Mouse (Mus musculus) left cerebral cortex, postnatal 14 days (tissue): ENCODE data around the gene Col6a4. TPM values are rescaled to one million over a fixed set of nuclear protein-coding genes. Genes with fewer than 3 reads are reported as not detected.

Source experiments
- DNase-seq, 2 experiments: peaks; one replicate each; pipeline ENCODE4 v3.0.0; 2021 to 2022; ENCODE audit warnings: low spot score in 2 of 2, mixed read lengths in 1 of 2
- intact Hi-C: fragments of 180-260 bp; cut with DNase I; formaldehyde crosslinking; loops from one replicate; pipeline ENCODE4 v1.15.1; 2025
- long read RNA-seq, 2 experiments: library from polyadenylated mRNA; stranded (forward); transcript quantifications; one replicate each; pipeline ENCODE4 v2.0.0; 2021
- total RNA-seq, 2 experiments: library from RNA; stranded (reverse); gene quantifications; 2 replicates each; pipeline ENCODE4 v1.2.3; 2021

Gene Col6a4
- 1 to 10 TPM; 2.5 to 3.3 TPM for total RNA-seq
- long read RNA-seq, experiment 1, partial matches to known transcripts, result 0 of 1 reads
- long read RNA-seq, experiment 1, other reads (novel, unspliced or antisense), result 1 of 1 reads
- long read RNA-seq, experiment 2, partial matches to known transcripts, result 1 of 1 reads
- long read RNA-seq, experiment 2, other reads (novel, unspliced or antisense), result 0 of 1 reads

- DNase-seq, result no peak
- intact Hi-C loops, result no loop called here
These were observed at the start of gene Col6a4 for GRCm38 (mm10) chr9:106096683-106097082. Gene Col6a4, minus strand, starts transcription at chr9:106096783.

- intact Hi-C loops, result no loop called here
These were observed 49.0 kb upstream of the Col6a4 start for GRCm38 (mm10) chr9:106145582-106145981.

GRCm38 (mm10) chr9:106144176-106144575 is 47.6 kb upstream of the Col6a4 start:
- peak in 1 of 2 experiments; percentile 37 for DNase-seq
- intact Hi-C loops, result no loop called here

More at GRCm38 (mm10) chr9:106145582-106145981, 49.0 kb upstream of the Col6a4 start:
- DNase-seq, result no peak

GRCm38 (mm10) chr9:106141955-106142354 is 45.4 kb upstream of the Col6a4 start:
- DNase-seq, result no peak
- intact Hi-C loops, result no loop called here

- no peak for DNase-seq
- intact Hi-C loops, result no loop called here
These were observed 43.2 kb upstream of the Col6a4 start for GRCm38 (mm10) chr9:106139763-106140162.

- intact Hi-C loops, result no loop called here
- DNase-seq, result no peak
These were observed 41.2 kb upstream of the Col6a4 start for GRCm38 (mm10) chr9:106137671-106138216.

GRCm38 (mm10) chr9:106130250-106130649 is 33.7 kb upstream of the Col6a4 start:
- intact Hi-C loops, result no loop called here
- DNase-seq, result no peak

- intact Hi-C loops, result loop anchor here (10.0 kb wide), 1 partner anchor 724 kb away; no protein-coding TSS in a partner anchor
- no peak for DNase-seq
These were observed 32.5 kb upstream of the Col6a4 start for GRCm38 (mm10) chr9:106129072-106129471.

- intact Hi-C loops, result loop anchor here (10.0 kb wide), 1 partner anchor 722 kb away; no protein-coding TSS in a partner anchor
- peak in 1 of 2 experiments; percentile 27 for DNase-seq
These were observed 30.2 kb upstream of the Col6a4 start for GRCm38 (mm10) chr9:106126786-106127251.

GRCm38 (mm10) chr9:106123599-106123998 is 27.0 kb upstream of the Col6a4 start:
- peak; percentile 66 to 68 for DNase-seq
- intact Hi-C loops, result loop anchor here (10.0 kb wide), 1 partner anchor 719 kb away; no protein-coding TSS in a partner anchor

GRCm38 (mm10) chr9:106119075-106119474 is 22.5 kb upstream of the Col6a4 start:
- intact Hi-C loops, result loop anchor here (10.0 kb wide), 1 partner anchor 424 kb away; no protein-coding TSS in a partner anchor
- peak in 1 of 2 experiments; percentile 58 for DNase-seq

- intact Hi-C loops, result loop anchor here (10.0 kb wide), 1 partner anchor 421 kb away; no protein-coding TSS in a partner anchor
- DNase-seq, result no peak
These were observed 19.3 kb upstream of the Col6a4 start for GRCm38 (mm10) chr9:106115801-106116424.

GRCm38 (mm10) chr9:106112770-106113423 is 16.3 kb upstream of the Col6a4 start:
- intact Hi-C loops, result loop anchor here (5.0 to 10.0 kb wide), 2 partner anchors 71 to 418 kb away; no protein-coding TSS in a partner anchor
- DNase-seq, result peak; percentile 85 to 86

GRCm38 (mm10) chr9:106106241-106106640 is 9.7 kb upstream of the Col6a4 start:
- no peak for DNase-seq
- intact Hi-C loops, result no loop called here

GRCm38 (mm10) chr9:106104401-106104800 is 7.8 kb upstream of the Col6a4 start:
- intact Hi-C loops, result no loop called here
- DNase-seq, result no peak

- no peak for DNase-seq
- intact Hi-C loops, result no loop called here
These were observed 4.6 kb upstream of the Col6a4 start for GRCm38 (mm10) chr9:106101166-106101565.

GRCm38 (mm10) chr9:106100262-106100661 is 3.7 kb upstream of the Col6a4 start:
- intact Hi-C loops, result no loop called here
- DNase-seq, result peak; percentile 20 to 21

- DNase-seq, result no peak
- intact Hi-C loops, result no loop called here
These were observed 2.9 kb upstream of the Col6a4 start for GRCm38 (mm10) chr9:106099379-106100021.

- DNase-seq, result no peak
- intact Hi-C loops, result no loop called here
These were observed 15.1 kb downstream of the Col6a4 start for GRCm38 (mm10) chr9:106081528-106081927.
